Mouse (Mus musculus) forebrain, postnatal 0 days (tissue): ENCODE measurements around the gene Mmab. TPM values are rescaled to one million over a fixed set of nuclear protein-coding genes. Genes with fewer than 3 reads are reported as not detected.

ENCODE experiments used
- ATAC-seq: fragments of 200-750 bp; cut with Nextera tagmentation; 2 replicates; pipeline ENCODE4 v1.8.0; 2017; ENCODE audit warnings: mild to moderate bottlenecking, moderate library complexity
- DNase-seq: peaks from one replicate; pipeline ENCODE4 v3.0.0-alpha.2; 2015
- H3K27ac ChIP-seq: fragments of 300-500 bp; sonication (generic); 2 replicates; pipeline ENCODE4 v1.5.1; 2014; ENCODE audit warnings: low read depth, mild to moderate bottlenecking, antibody characterized with exemption, low read length, moderate library complexity, mixed read lengths
- H3K27me3 ChIP-seq: fragments of 300-500 bp; sonication (generic); 2 replicates; pipeline ENCODE4 v1.6.1; 2014; ENCODE audit warnings: mild to moderate bottlenecking, low read length, mixed read lengths; ENCODE audit not compliant: insufficient read depth
- H3K36me3 ChIP-seq: fragments of 300-500 bp; sonication (generic); 2 replicates; pipeline ENCODE4 v1.6.1; 2014; ENCODE audit warnings: mild to moderate bottlenecking, moderate library complexity; ENCODE audit not compliant: insufficient read depth
- H3K4me1 ChIP-seq: fragments of 300-500 bp; sonication (generic); 2 replicates; pipeline ENCODE4 v1.6.1; 2014; ENCODE audit warnings: antibody characterized with exemption; ENCODE audit not compliant: insufficient read depth
- H3K4me2 ChIP-seq: fragments of 300-500 bp; sonication (generic); 2 replicates; pipeline ENCODE4 v1.6.1; 2014; ENCODE audit warnings: low read depth, mild to moderate bottlenecking, moderate library complexity
- H3K4me3 ChIP-seq: fragments of 300-500 bp; sonication (generic); 2 replicates; pipeline ENCODE4 v1.5.1; 2014; ENCODE audit warnings: low read depth, low read length, mixed read lengths
- H3K9ac ChIP-seq: fragments of 300-500 bp; sonication (generic); 2 replicates; pipeline ENCODE4 v1.6.1; 2014; ENCODE audit warnings: mild to moderate bottlenecking
- H3K9me3 ChIP-seq: fragments of 300-500 bp; sonication (generic); 2 replicates; pipeline ENCODE4 v1.6.1; 2016; ENCODE audit warnings: low read length
- CTCF ChIP-seq: sonication (generic); IDR thresholded peaks from 2 replicates; pipeline ENCODE4 v1.5.1; 2016; ENCODE audit warnings: antibody characterized with exemption, control low read depth, low read depth
- WGBS: fragments of 180-500 bp; shearing (Covaris S2); extraction: QIAGEN DNeasy Blood & Tissue Kit; methylation state at CpG from one replicate; pipeline ENCODE4 v1.1.7; 2014; 5-methylcytosine and 5-hydroxymethylcytosine counted together
- polyA plus RNA-seq: library from polyadenylated mRNA; unstranded; fragments of >200 nt; fragmentation: Nextera tagmentation; extraction: Ambion mirVana; gene quantifications from 2 replicates; pipeline ENCODE4 v1.2.1, GENCODE M21; 2015
- total RNA-seq: library from RNA; depleted of rRNA; stranded (reverse); fragments of >200 nt; gene quantifications from 2 replicates; pipeline ENCODE4 v1.2.3, GENCODE M21; 2014; rRNA removed

Gene Mmab
- total RNA-seq (26.2 and 26.8 TPM in 2 replicates), polyA plus RNA-seq (22.7 and 28.6 TPM in 2 replicates)

DNA sequence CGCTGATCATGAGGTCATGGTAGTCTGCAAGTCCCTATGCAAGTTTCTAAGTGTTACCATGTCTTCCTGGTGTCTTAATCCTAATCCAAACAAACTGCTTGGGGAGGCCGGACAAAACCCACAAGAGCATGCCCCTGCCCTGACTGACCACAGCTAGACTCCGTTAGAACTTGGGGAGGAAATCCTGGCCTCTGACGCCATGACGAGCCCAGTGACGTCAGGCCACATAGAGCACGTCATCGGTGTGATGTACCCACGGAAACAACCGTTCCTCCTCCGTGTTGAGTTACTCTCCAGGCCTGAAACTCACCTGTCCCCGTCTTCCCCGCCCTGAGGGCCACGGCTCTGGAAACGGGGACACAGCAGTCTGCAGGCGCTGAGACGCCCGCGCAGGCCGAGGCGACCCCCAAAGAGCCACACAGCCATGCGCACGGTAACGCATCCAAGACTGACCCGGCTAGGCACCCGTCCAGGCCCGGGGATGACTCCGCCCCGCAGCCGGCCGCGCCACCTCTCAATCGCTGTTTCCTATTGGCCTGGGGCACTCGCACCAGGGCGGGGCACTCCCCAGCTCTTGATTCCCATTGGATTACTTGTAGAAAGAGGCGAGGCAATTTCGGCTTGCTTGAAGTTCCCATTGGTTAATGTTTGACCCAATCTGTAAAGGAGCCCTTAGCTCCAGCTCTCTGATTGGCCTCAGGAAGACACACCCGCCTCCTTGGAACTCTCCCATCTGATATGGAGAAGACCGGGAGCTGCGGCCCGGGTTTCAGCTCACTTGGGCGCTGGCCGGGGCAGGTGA lies at the start of gene Mmab, which contains the start of gene Mvk:
Gene Mmab (minus strand): TSS at position 495 of the 802 bp plus-strand sequence.
Gene Mvk (plus strand): TSS at position 704 of the 802 bp plus-strand sequence.
- Histone ChIP-seq H3K4me1 (no peaks in the 10 kb centered on the region), H3K36me3 (no peaks in the 10 kb centered on the region; the same call in none of the 2 replicates), H3K9ac (peak within 1 kb of the TSS; percentile 67), H3K27me3 (no peaks in the 10 kb centered on the region), H3K4me2 (peak within 1 kb of the TSS; percentile 75), H3K27ac (peak within 1 kb of the TSS; percentile 79), H3K4me3 (peak within 1 kb of the TSS; percentile 83), H3K9me3 (no peaks in the 10 kb centered on the region)
- no peak for TF ChIP-seq CTCF
- DNase-seq (peak; percentile 98), ATAC-seq (peak; percentile 99)
- 5% methylated on average over 43 of the region's 43 CpGs for WGBS

DNA sequence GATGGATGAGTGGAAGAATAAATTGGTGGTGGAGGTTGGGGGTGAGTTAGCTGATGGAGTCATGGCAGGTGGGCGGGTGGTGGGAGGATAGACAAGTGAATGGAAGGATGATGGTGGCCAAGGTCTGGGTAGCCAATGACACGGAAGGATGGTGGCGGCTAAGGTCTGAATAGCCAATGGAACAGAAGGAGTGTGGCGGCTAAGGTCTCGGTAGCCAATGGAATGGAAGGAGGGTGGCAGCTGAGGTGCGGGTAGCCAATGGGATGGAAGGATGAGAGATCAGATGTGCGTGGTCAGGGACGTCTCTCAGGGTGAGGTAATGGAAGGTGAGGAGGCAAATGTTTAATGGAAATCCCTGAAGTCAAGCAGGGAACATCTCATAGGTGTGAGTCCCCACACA lies 46.4 kb upstream of the Mmab start:
- H3K4me3 ChIP-seq, result no peak overlapping the region
- 95% methylated on average over 8 of the region's 8 CpGs for WGBS
- no peak for TF ChIP-seq CTCF
- H3K9me3 ChIP-seq, result no peaks in the 10 kb centered on the region
- no peaks in the 10 kb centered on the region for H3K36me3 ChIP-seq
- H3K27me3 ChIP-seq, result no peaks in the 10 kb centered on the region
- DNase-seq (no peak), ATAC-seq (no peak)
- H3K4me2 ChIP-seq, result no peak overlapping the region
- no peak overlapping the region for H3K9ac ChIP-seq
- no peaks in the 10 kb centered on the region for H3K4me1 ChIP-seq
- no peak overlapping the region for H3K27ac ChIP-seq

DNA sequence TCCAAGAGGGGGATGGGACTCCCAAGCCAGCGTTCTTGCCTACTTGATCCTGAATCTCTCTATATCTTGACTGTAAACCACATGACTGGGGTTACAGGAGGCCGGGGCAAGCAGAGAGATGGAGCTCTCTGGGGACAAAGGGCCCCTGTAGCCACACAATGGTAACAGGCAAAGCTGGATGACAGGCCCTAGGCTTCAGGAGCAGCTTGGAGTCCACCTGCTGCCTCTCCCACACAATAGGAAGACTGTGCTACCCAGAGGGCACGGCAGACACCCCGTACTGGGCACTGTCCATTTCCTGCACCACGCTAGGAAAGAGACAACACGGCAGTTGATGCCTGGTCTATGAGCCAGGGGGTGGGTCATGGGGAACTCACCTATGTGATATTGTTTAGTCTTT lies 45.7 kb upstream of the Mmab start:
- Histone ChIP-seq H3K4me3 (no peak overlapping the region), H3K4me1 (no peaks in the 10 kb centered on the region), H3K4me2 (no peak overlapping the region), H3K27me3 (no peaks in the 10 kb centered on the region), H3K27ac (no peak overlapping the region), H3K9me3 (no peaks in the 10 kb centered on the region), H3K9ac (no peak overlapping the region), H3K36me3 (no peaks in the 10 kb centered on the region)
- ATAC-seq (no peak), DNase-seq (no peak)
- TF ChIP-seq CTCF, result no peak
- 84% methylated on average over 6 of the region's 6 CpGs for WGBS

DNA sequence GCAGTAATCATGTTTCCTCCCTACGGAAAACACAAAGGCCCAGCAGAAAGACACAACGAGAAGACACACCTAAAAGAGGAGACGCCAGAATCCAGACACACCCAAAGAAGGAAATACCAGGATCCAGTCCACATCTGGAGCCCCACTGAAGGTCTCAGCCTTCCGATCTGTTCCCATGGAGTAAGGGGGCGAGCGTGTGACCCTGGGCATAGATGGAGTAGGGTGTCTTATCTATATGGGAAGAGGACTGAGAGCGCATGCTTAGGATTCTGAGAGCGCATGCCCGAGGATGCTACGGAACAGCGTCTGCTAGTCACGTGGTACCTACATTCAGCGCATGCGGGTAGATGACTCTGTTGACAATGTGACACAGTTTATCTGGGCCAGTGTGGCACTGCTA lies 41.8 kb upstream of the Mmab start:
- H3K27ac ChIP-seq, result no peak overlapping the region
- no peaks in the 10 kb centered on the region for H3K9me3 ChIP-seq
- no peak for ATAC-seq
- H3K4me1 ChIP-seq, result no peaks in the 10 kb centered on the region
- H3K4me3 ChIP-seq, result no peak overlapping the region
- DNase-seq, result no peak
- H3K36me3 ChIP-seq, result no peaks in the 10 kb centered on the region
- no peak for TF ChIP-seq CTCF
- H3K9ac ChIP-seq, result no peak overlapping the region
- WGBS, result 95% methylated on average over 14 of the region's 14 CpGs
- H3K4me2 ChIP-seq, result no peak overlapping the region
- no peaks in the 10 kb centered on the region; the same call in 1 of the 2 replicates for H3K27me3 ChIP-seq

DNA sequence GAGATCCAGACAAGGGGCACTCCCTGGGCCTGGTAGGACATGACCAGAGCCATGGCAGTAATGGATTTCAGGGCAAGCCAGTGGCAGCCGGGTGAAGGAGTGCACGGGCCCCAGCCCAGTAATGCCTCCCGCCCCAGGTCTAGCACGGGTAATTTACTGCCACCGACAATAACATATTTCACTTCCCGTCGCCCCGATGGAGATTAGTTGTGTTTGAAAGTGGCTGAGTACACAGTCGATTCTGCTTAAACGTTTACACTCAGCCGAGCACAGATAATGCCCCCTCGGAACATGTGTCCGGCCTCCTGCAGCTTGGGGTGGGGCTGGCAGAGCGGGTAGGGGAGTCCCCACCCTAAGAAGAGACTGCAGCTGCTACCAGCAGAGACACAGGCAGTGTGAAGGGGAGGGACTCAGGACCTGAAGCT lies 38.7 kb upstream of the Mmab start:
- ATAC-seq, result peak; percentile 45; the same call in 1 of the 2 replicates
- Histone ChIP-seq H3K9ac (no peak overlapping the region), H3K4me3 (no peak overlapping the region), H3K27ac (no peak overlapping the region), H3K27me3 (peaks cover 4% of the 10 kb centered on the region; the same call in 1 of the 2 replicates), H3K4me2 (no peak overlapping the region), H3K9me3 (no peaks in the 10 kb centered on the region), H3K4me1 (no peaks in the 10 kb centered on the region), H3K36me3 (no peaks in the 10 kb centered on the region)
- 5% methylated on average over 14 of the region's 14 CpGs for WGBS
- TF ChIP-seq CTCF, result no peak
- DNase-seq, result no peak

DNA sequence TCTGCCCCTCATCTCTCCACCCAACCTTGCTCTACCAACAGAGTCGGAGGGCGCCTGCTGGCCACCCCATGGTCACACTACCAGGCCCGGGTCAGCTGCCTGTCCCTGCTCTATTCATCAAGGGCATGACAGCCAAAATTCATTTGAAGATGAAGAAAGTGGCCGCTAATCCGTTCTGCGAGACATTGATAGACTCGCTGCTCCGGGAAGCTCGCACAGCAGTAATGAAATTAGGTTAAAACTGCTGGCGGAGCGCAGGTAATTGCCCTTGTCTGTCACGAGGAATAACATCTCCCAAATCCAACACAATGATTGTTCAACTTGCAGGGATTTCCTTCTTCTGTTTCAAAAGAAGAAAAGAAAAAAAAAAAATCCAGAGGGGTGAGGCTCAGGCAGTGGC lies 34.4 kb upstream of the Mmab start:
- no peak for DNase-seq
- no peak overlapping the region for H3K9ac ChIP-seq
- no peaks in the 10 kb centered on the region for H3K9me3 ChIP-seq
- peaks cover 7% of the 10 kb centered on the region for H3K27me3 ChIP-seq
- no peak overlapping the region for H3K27ac ChIP-seq
- no peak for TF ChIP-seq CTCF
- H3K4me2 ChIP-seq, result no peak overlapping the region
- no peak for ATAC-seq
- no peaks in the 10 kb centered on the region for H3K36me3 ChIP-seq
- H3K4me3 ChIP-seq, result no peak overlapping the region
- WGBS, result 51% methylated on average over 12 of the region's 12 CpGs
- H3K4me1 ChIP-seq, result peaks cover 9% of the 10 kb centered on the region
